Mouse (Mus musculus) cerebellum, adult 9-10 months (tissue): ENCODE data around the gene Tmbim6.
"Not testable (repeated sequence)": the region's sequence is repeated elsewhere in the genome, so short reads cannot be mapped to it uniquely, and the experiment has no call there.

Experiments used
- DNase-seq: peaks from one replicate; pipeline ENCODE4 v3.0.0; 2022

Tmbim6 gene

GRCm38 (mm10) chr15:99420521-99421014, 27.9 kb downstream of the Tmbim6 start:
- DNase-seq: no peak

- no peak for DNase-seq
These were observed 28.5 kb downstream of the Tmbim6 start for GRCm38 (mm10) chr15:99421152-99421551.

DNA sequence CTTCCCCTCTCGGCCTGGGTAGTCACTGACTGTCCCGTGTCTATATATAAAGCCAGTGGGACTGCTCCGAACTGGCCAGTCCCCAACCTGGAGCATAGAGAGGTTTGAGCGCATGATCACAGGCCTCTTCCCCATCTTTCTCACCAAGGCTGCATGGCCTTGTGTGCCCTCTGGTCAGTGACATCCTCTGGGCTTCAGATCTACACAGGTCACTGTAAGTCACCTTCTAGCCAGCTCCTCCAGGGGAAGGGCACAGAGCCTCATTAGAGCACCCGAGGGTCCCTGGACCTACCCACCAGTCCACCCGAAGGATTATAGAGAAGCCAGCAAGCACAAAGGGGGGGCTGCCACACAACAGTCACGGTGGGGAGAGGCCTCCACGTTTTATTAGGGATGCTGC, 29.0 kb downstream of the Tmbim6 start:
- no peak for DNase-seq

DNA sequence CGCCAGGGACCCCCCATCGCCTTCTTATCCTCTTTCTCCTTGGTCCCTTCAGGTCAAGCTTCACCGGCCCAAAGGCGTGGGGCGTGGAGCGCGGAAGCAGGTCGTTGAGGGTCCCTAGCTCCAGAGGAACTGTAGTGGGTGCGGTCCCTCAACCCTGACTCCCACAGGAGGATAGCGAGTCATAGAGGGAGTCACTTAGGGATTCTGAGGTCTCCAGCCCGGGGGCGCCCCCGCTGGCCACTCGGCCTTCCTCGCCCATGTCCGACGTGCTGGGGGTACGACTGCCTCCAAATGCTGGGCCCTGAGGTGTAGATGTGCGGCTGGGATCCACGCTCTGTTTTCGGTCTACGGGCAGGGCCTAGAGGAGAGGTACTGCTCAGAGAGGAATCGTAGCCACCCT, 29.9 kb downstream of the Tmbim6 start:
- DNase-seq: no peak

GRCm38 (mm10) chr15:99423131-99423530, 30.4 kb downstream of the Tmbim6 start:
- DNase-seq: no peak

DNA sequence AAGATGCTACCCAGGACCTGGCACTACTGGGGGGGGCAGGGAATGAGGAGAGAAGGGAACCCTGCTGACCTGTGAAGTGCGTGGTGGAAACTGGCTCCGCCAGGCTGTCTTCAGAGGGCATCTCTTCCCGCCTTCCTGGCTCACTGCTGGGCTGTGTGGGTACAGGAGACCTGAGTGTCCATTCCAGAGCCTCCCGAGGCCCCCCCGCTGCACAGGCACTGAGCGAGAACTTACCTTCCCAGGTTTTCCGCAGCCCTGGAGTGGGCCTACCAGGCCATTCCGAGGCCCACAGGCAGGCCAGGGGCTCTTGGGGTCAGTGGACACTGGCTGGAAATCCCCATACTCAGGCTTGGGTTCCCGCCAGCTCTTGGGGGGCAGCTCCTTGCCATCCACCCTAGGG, 31.2 kb downstream of the Tmbim6 start:
- DNase-seq: no peak

DNA sequence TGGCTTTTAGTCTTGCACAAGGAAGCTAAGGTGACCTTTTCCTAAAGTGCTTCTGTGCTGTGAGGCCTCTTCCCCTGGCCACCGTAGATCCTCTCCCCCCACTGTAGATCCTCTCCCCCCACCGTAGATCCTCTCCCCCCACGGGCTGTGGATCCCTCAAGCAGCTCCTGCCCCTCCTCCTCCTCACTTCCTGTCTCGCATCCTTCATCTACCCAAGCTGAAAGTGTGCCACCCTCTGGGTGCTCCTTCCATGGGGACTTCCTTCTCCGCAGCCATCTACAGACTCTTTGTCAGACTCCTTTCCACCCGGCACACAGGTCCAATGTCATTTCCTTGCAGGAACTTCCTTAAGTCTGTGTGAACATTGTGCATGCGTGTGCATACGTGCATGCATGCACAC, 37.7 kb downstream of the Tmbim6 start:
- DNase-seq: no peak

DNA sequence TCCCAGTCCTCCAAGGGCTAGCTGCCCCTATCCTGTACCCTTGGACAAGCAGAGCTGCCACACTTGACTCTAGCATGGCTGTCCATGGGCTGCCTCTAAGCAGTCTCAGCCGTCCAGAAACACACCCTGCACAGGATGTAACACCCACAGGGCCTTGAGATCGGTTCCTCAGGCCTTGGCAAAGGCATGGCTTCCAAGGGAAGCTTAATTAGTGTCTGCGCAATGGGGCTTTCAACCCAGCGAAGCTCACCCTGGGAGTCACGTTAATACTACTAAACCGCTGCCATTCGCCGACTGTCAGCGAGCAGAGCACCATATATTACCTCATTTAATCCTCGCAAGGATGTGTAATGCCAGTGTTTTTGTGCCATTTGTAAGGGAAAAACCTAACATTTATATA, 38.4 kb downstream of the Tmbim6 start:
- DNase-seq: no peak

DNA sequence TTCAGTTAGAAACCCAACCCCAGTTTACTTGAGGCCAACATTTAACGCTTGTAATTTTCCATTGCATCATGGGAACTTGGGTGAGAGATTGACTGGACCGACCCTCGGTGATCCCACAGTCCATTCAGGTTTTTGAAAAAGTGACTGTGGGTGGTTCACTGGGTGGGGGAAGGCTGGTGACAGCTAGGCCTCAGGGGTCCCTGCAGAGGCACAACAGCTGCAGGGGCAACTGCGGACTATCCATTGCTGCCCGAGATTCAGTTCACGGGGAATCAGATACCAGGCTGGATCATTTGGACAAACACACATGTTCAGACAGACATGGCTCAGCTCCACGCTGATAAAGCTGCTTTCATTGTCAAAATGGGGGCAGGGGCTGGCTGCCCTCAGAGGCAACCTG, 38.8 kb downstream of the Tmbim6 start:
- no peak for DNase-seq

DNA sequence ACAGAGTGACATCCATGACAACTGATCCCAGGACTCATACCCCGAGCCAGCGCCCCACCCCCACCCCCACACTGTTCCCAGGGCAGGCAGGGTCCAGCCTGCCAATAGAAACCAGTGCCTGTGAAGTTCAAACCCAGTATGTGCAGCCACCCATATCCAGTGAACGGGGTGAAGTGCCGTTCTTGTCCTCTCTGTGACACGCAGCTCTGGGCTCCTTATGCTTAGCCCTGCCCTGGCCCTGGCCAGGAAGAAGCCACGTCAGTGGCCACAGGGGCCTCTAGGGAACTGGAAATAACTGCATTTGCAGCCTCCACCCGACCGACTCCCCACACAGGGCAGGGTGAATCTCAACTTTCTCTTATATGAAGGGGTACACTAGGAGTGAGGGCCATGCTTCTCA, 39.3 kb downstream of the Tmbim6 start:
- DNase-seq: no peak

- DNase-seq: no peak
These were observed 40.5 kb downstream of the Tmbim6 start for GRCm38 (mm10) chr15:99433081-99433718.

DNA sequence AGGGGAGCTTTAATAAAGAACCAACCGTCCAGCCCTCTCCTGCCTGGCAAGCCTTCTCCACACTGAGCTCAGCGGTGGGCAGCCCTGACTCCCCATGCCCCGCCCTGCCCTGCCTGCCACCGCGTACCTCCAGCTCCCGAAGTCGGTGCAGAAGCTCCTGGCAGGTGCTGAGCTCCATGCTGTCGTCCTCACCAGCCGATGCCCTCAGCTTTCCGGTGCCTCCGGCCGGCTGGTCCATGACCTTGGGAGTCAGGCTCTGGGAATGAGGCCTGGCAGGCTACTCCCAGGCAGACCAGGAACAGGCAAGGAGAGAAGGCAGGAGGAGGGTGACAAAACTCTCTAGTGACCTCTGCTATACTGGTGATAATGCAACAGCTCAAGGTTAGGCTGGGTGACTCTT, 41.2 kb downstream of the Tmbim6 start:
- no peak for DNase-seq

- no peak for DNase-seq
These were observed 46.5 kb downstream of the Tmbim6 start for GRCm38 (mm10) chr15:99438966-99439698.

DNA sequence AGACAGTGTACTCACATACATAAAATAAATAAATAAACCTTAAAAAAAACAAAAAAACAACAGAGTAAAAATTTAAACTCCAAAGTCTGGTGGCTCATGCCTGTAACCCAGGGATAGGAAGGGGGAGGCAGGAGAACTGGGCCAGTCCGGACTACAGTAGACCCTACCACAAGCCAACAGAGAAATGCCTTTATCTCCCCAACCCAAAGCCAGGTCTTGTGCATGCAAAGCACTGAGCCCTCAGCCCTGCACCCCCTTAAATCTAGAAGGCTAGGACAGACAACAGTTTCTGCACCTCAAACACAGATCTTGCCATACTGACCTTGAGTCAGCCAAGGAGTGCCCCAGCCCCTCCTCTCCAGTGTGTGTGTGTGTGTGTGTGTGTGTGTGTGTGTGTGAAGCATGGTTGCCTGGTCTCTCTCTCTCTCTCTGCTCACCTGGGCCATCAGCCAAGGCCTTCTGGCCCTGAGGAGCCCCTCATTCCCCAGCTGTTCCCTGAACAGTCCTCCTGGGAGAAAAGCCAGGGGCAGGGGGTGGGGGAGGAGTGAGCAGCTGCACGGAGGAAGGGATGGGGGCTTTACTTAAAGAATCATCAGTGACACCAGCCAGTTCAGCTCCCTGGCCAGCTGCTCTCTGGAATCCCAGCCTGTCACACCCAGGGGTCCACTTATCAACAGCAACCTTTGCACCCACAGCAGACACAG, 47.6 kb downstream of the Tmbim6 start:
- DNase-seq: no peak

DNA sequence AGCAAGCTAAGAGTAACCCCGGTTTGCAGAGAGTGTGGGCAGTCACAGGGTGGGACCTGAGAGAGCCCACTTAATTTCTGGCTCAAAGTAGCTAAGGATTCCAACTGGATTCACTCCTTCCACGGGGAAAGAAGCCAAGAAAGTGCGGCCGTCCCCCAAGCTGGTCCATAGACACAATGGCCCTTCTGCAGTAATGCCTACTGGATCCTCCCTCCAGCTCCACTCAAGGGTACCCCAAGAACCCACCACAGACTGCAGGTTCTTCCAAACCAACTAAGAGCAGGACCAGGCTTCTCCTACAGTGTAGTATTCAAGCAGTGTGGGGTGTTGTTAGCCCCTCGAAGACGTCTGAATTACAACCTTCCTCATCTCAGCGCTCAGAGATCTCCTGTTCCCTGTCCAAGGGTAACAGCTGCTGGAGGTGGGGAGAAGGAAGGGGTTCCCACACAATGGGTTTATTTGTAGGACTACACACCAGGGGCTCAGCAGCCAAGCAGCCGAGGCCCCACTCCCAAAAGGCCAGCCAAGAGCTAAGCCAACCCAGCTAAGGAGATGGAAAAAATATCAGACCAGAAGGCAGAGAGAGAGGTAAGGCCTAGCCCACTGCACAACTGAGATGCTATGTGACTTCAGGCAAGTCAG, 48.3 kb downstream of the Tmbim6 start:
- DNase-seq: no peak

- DNase-seq: no peak
These were observed 49.7 kb downstream of the Tmbim6 start for GRCm38 (mm10) chr15:99442358-99442757.

DNA sequence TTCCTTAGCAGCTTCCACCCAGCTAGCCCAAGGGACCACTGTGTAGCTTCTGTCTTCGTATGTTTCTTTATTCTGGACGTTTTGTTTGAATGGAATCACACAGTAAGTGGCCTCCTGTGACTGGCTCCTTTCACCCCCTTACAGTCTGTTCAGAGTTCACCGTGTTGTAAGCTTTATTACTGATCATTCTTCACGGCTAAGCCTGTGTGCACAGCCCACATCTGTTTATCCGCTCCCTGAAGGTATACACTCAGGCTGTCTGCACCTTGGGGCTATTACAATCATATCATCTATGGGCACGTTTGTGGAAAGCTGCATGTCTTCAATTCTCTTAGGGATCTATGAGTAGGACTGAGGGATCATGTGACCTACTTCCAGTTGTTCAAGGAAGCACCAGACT, 52.9 kb downstream of the Tmbim6 start:
- no peak for DNase-seq

GRCm38 (mm10) chr15:99446136-99446535, 53.5 kb downstream of the Tmbim6 start:
- DNase-seq: not testable (repeated sequence)

- DNase-seq: peak; percentile 75
These were observed 56.6 kb downstream of the Tmbim6 start for GRCm38 (mm10) chr15:99449131-99449750.

DNA sequence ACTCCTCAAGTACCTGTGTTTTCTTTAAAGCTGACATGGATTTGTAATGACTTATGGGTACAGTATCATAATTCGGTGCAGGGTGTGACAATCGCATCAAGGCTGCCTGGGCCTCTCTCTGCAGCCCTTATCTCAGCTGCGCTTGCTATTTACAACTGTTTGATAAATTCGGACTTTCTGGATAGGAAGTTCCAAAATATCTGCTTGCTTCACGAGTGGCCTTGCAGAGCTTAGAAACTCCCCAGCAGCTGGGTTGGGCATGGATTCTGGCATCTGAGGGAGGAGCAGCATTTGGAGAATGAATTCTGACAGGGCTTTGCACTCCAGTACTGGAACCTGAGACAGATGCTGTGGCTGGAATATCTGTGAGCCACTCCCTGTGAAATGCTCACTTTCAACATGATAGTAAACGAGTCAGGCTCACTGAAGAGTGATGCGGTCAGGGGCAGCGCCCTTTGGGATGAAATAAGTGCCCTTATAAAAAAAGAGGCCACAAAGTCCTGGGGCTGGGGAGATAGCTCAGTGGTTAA, 57.1 kb downstream of the Tmbim6 start:
- no peak for DNase-seq

GRCm38 (mm10) chr15:99453153-99453900, 60.6 kb downstream of the Tmbim6 start:
- DNase-seq: no peak
